Mouse (Mus musculus) effector memory CD4-positive, alpha-beta T cell, adult 5 months (primary cell): Measurements from ENCODE around the gene C130074G19Rik. TPM values are rescaled to one million over a fixed set of nuclear protein-coding genes. Genes with fewer than 3 reads are reported as not detected.

ENCODE experiments used
- polyA plus RNA-seq: library from polyadenylated mRNA; unstranded; fragments of 100-300 nt; shearing (Covaris generic); gene quantifications from one replicate; pipeline ENCODE4 v1.2.1, GENCODE M21; 2017

The C130074G19Rik gene
- polyA plus RNA-seq = not detected

DNA sequence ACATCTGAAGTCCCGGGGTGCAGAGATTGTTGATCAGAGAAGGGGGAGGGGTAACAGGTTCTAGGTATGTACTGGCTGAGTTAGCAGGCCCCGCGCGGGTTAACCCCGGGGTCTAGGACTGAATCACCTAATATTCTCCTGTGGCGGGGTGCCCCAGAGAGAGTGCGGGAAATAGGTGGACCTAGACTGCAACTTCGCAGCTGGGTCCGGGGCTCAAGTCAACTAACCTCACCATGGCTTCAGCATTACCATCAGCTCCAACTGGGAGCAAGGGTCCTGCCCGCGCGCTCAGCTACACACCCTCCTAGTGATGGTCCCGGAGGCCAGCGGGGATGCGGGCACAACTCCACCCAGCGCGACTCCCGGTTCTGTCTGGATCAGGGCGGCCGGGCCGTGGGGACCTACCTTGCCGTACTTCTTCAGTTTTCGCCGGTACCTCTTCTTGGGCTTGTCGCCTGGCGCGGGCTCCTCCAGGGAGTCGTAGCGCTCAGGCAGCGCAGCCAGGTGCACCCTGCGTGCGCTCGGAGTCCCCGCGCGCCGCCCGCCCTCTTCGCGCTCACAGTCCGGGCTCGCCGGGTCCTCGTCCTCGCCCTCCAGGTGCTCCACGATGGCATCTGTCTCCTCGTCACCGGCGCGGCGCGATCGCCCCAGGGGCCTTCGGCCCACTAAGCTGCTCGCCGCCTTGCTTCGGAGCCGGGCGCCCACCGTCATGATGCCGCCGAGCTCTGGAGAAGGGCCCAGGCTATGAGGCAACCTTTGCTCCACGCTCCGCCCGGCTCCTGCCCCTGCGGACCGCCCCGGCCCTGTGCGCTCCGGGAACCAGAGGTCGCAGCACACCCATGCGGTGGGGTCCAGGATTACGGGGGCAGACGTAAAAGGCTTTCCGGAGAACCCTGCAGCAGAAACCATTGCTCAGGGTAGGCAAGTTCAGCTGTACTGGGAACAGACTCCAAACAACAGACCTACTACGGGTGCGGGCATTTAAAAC, at the start of gene C130074G19Rik:
TSS of gene C130074G19Rik (minus strand) at position 938 of the 988 bp plus-strand sequence.

DNA sequence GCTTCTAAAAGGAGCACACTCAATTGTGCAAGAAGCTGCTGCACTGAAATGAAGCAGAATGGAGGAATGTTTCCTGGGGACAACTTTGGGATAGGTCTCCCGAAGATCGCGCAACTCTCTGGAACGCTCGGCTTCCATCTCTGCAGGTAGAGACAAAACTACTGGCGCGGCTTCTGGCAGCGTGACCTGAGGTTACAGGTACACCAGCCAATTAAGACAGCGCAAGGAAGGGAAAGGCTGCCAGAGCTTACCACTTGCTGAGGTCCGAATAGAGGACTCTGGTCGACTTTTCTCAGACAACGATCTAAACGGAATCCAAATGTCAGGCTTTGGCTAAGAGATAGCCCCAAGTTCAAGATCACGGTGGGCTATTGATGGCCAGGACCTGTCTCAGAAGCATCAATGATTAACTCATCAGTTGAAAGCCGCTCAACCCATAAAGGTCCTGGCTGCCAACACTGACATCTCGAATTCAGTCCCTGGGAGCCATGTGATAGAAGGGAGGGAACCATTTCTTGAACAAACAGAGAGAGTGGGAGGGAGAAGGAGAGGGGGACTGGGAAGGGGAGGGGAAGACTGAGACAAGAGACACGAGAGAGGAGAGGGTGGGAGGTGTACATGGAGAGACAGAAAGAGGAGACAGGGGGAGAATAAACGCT, 36.8 kb downstream of the C130074G19Rik start, which contains the start of gene Marc2:
TSS of gene Marc2 (minus strand) at position 360 of the 659 bp plus-strand sequence.

Other genes starting within 250 kb of the C130074G19Rik start
- 0.42 TPM for gene Hlx, start 150.6 kb downstream of the C130074G19Rik start, polyA plus RNA-seq
- not detected for gene Marc1, start 71.9 kb downstream of the C130074G19Rik start, polyA plus RNA-seq
- 221 TPM for gene Marc2, start 36.8 kb downstream of the C130074G19Rik start, polyA plus RNA-seq
- gene Mark1, start 116.4 kb upstream of the C130074G19Rik start, polyA plus RNA-seq = not detected